Mouse (Mus musculus) common myeloid progenitor, adult 5-6 weeks (primary cell): ENCODE data around the gene Gm28038. TPM values are rescaled to one million over a fixed set of nuclear protein-coding genes. Genes with fewer than 3 reads are reported as not detected.

Experiments
- ATAC-seq: replicated peaks from 2 replicates; pipeline ENCODE4 v1.8.0; 2016; ENCODE audit warnings: low read depth, mild to moderate bottlenecking, moderate TSS enrichment, inconsistent platforms; ENCODE audit not compliant: poor library complexity, severe bottlenecking
- total RNA-seq: library from RNA; stranded (forward); fragments of 200-1000, 187-1606 nt; gene quantifications from 2 replicates; pipeline ENCODE4 v1.2.3, GENCODE M21; 2017

The Gm28038 gene
- total RNA-seq, 1 experiment from 2014 or later: not detected

DNA sequence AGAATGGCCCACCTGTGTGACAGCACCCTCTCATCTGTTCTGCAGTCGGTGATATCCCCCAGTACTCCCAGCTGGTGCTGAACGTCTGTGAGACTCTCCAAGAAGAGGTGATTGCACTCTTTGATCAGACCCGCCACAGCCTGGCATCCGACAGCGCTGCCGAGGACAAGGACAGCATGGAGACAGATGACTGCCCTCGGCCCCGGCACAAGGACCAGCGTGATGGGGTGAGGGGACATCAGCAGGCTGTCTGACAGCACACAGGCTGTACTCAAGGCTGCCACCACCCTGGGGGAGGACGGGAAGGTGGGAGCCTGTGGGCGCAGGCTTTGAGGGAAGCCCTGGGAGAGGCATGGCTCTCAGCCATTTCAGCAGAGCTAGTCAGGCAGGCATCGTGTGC, 56.3 kb downstream of the Gm28038 start:
- ATAC-seq: no peak

DNA sequence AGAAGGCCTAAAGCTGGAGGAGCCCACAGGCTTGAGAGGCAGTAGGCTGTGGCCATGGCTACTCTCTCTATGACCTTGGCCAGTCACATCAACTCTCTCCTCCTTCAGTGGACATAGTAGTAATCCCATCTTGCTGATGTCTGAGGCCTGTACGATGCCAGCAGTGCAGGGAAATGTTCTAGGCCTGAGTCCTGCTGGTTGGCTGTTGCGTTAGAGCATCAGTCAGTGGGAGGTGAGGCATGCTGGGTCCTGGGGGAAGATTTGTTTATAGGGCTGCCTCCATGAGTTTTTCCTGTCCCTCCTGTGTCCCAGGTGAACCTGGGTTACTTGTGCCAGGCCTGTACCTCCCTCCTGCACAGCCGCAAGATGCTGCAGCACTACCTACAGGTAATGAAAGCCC, 61.2 kb downstream of the Gm28038 start:
- ATAC-seq: no peak

DNA sequence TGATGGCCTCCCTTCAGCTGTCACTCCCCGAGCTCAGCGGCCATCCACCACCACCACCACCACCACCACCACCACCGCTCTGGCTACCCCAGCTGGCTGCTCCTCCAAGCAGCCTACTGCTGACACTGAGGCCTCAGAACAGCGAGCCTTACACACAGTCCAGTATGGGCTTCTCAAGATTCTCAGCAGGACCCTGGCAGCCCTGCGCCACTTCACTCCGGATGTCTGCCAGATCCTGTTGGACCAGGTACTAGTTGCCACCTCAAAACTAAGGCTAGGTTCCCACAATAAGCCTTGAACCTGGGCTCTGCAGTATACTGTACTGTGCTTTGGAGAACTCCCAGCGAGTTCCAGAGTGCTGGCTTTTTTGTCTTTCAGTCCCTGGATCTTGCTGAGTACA, 61.7 kb downstream of the Gm28038 start:
- no peak for ATAC-seq

DNA sequence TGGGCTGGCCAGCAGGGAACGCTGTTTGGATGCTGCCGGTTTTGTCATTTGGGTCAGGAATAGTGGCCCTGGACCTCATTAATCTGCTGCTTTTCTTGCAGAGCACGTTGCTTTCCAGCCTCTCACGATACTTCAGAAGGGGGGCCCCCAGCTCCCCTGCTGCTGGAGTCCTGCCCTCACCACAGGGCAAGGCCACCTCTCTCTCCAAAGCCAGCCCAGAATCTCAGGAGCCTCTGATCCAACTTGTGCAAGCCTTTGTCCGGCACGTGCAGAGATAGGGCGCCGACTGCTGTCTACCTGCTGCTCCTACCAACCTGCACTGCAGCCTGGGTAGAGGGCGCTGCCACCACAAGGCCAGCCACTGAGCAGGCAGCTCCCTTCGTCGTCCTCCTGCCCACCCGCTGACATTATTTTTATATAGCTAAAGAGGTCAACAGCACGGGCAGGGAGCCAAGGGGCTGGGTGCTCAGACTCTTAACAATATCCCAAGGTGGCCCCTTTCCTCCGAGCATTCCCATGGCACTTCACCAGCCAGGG, 62.8 kb downstream of the Gm28038 start:
- no peak for ATAC-seq

DNA sequence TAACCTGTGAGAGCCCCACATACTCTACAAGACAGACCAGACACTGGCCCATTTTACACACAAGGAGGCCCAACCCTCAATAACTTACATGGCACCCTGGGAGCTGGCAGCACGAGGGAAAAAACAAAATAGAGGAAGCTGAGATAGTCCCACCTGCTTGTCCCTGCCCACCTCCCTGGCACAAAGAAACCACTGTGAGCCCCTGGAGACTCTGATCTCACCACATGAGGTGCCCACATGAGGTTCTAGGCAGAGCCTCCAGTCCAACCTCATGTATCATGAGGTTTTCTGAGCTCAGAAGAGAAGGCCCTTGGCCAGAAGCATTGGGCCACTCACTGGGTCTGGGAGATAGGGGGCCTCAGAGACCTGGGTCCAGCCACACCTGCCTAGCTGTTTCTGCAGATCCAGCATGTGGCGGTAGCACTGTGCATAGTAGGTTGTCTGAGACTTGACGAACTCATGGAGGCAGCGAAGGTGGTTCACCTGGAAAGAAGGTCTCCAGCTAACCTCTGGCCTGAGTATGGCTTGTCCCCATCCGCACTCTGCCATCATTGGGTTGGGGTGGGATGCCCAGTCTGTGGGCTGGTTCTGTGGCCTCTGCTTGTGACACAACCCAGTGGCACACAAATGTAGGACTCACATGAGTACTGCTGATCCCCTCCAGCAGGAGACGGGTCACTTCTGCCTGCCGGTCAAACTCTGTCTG, 65.3 kb downstream of the Gm28038 start:
- ATAC-seq: no peak

DNA sequence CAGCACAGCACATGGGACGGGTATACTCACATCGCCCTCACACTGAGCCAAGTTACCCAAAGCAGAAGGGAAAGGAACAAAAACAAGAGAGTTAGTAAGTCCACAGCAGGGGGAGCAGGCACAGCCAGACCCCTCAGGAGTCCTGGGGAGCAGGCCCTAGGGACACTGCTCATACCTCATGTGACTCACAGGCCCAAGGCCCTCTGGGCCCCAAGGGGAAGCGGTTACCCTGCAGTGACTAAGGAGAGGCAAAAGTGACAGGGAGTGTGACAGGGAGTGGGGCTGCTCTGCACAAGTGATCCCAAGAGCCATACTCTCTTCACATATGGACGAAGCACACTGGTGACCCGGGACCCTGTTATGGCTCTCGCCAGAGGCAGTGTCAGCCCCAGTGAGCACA, 68.4 kb downstream of the Gm28038 start:
- no peak for ATAC-seq

Other genes starting within 250 kb of the Gm28038 start
- gene Wdr34, start 232.2 kb upstream of the Gm28038 start, total RNA-seq: 11.5 and 15.6 TPM in 2 replicates
- 1,475 and 1,487 TPM in 2 replicates for gene Set, start 223.7 kb upstream of the Gm28038 start, total RNA-seq
- 11.8 and 22.9 TPM in 2 replicates for gene Pkn3, start 203.4 kb upstream of the Gm28038 start, total RNA-seq
- 8.0 and 11.4 TPM in 2 replicates for gene Zdhhc12, start 187.4 kb upstream of the Gm28038 start, total RNA-seq
- 11.8 and 17.4 TPM in 2 replicates for gene Zer1, start 156.5 kb upstream of the Gm28038 start, total RNA-seq
- 30.2 and 49.2 TPM in 2 replicates for gene Tbc1d13, start 147.3 kb upstream of the Gm28038 start, total RNA-seq
- 5.8 and 5.9 TPM in 2 replicates for gene Endog, start 109.5 kb upstream of the Gm28038 start, total RNA-seq
- 29.8 and 38.4 TPM in 2 replicates for gene Spout1, start 102.6 kb upstream of the Gm28038 start, total RNA-seq
- gene Kyat1, start 75.2 kb upstream of the Gm28038 start, total RNA-seq: 4.5 and 13.5 TPM in 2 replicates
- 3.9 and 11.0 TPM in 2 replicates for gene Lrrc8a, start 43.3 kb upstream of the Gm28038 start, total RNA-seq
- 5.3 TPM in 1 of 2 replicates, not detected in the other for gene Gm28035, start 40.5 kb upstream of the Gm28038 start, total RNA-seq
- 3.1 TPM in 1 of 2 replicates, not detected in the other for gene Phyhd1, start 14.8 kb upstream of the Gm28038 start, total RNA-seq
- gene Dolk, start 5.3 kb downstream of the Gm28038 start, total RNA-seq: 9.7 and 12.1 TPM in 2 replicates
- 30.9 and 31.6 TPM in 2 replicates for gene Nup188, start 5.4 kb downstream of the Gm28038 start, total RNA-seq
- 15.1 and 31.5 TPM in 2 replicates for gene Sh3glb2, start 78.3 kb downstream of the Gm28038 start, total RNA-seq
- 9.1 and 15.0 TPM in 2 replicates for gene Miga2, start 83.2 kb downstream of the Gm28038 start, total RNA-seq
- gene Dolpp1, start 111.2 kb downstream of the Gm28038 start, total RNA-seq: 33.9 and 35.7 TPM in 2 replicates
- 17.1 and 17.3 TPM in 2 replicates for gene Crat, start 134.8 kb downstream of the Gm28038 start, total RNA-seq
- 46.4 and 76.0 TPM in 2 replicates for gene Ptpa, start 135.0 kb downstream of the Gm28038 start, total RNA-seq
- gene Ier5l, start 193.2 kb downstream of the Gm28038 start, total RNA-seq: 0.58 and 1.8 TPM in 2 replicates